Mouse (Mus musculus) adrenal gland, postnatal 4 days (tissue): Measurements from ENCODE around the gene Nr0b2. TPM values are rescaled to one million over a fixed set of nuclear protein-coding genes. Genes with fewer than 3 reads are reported as not detected.
"Not testable (repeated sequence)": the region's sequence is repeated elsewhere in the genome, so short reads cannot be mapped to it uniquely, and the experiment has no call there.

Experiments used
- DNase-seq, 2 experiments: peaks; one replicate each; pipeline ENCODE4 v3.0.0; 2021 to 2022; ENCODE audit warnings: low spot score in 2 of 2, mixed read lengths in 2 of 2
- long read RNA-seq, 2 experiments: library from polyadenylated mRNA; stranded (forward); transcript quantifications; one replicate each; pipeline ENCODE4 v2.0.0; 2021
- total RNA-seq, 2 experiments: library from RNA; stranded (reverse); gene quantifications; 2 replicates each; pipeline ENCODE4 v1.2.3; 2021

Nr0b2 gene
- total RNA-seq, result 10 to 100 TPM; 20.2 to 24.6 TPM
- long read RNA-seq, experiment 1, transcript Nr0b2-201 (2 exons, 1,132 nt), result major isoform, 21 of 24 reads
- long read RNA-seq, experiment 1, partial matches to known transcripts, result 2 of 24 reads
- long read RNA-seq, experiment 1, other reads (novel, unspliced or antisense), result 1 of 24 reads
- long read RNA-seq, experiment 2, transcript Nr0b2-201 (2 exons, 1,132 nt), result major isoform, 31 of 43 reads
- long read RNA-seq, experiment 2, partial matches to known transcripts, result 0 of 43 reads
- long read RNA-seq, experiment 2, other reads (novel, unspliced or antisense), result 12 of 43 reads

DNA sequence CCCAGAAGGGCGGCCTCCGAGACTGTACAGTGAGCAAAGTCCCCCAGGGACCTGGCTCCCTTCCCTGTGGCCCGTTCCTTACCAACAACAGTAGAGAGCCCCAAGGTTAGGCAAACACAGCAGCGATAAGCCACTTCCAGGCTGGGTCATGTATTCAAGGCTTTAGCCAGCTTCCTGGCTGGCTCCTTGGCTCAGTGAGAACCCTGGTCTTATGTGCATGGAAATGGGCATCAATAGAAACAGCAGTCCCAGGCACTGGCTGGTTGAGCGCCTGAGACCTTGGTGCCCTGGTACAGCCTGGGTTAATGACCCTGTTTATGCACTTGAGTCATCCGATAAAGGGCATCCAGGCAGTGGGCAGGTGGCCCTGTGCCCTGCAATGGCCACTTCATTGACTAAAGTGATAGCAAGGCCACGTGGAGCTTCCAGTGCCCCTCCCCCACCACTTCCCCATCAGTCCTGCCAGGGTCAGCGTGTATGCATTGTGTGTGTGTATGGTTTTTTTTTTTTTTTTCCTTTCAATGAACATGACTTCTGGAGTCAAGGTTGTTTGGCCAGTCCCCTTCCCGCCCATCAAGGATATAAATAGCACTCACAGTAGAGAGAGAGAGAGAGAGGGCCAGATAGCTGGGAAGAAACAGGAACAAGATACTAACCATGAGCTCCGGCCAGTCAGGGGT, at the start of gene Nr0b2:
Gene Nr0b2, plus strand, starts transcription at position 609 of the 680 bp plus-strand sequence.
- peak; percentile 38 to 50 for DNase-seq

DNA sequence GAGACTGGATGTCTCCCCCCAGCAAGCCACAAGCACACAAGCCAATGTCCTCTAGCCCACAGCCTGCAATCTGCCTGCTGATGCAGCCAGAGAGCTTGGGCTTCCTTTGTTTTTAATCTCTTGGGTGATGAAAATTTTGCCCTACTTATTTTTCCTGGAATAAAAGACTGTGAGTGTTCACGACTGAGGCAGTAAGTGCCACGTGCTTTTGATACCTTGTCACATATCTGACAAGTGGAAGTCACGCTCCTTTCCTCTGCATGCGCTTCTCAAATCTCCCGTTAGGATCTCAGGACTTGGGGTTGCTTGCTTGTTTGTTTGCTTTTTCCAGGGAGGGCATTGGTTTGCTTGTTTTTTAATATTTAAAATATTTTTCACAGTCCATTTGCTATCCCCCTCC, 48.9 kb upstream of the Nr0b2 start:
- DNase-seq, result no peak

GRCm38 (mm10) chr4:133504755-133505485, 48.3 kb upstream of the Nr0b2 start:
- DNase-seq, result no peak

- no peak for DNase-seq
Measured at GRCm38 (mm10) chr4:133506573-133506972, 46.6 kb upstream of the Nr0b2 start.

GRCm38 (mm10) chr4:133508990-133509389, 44.2 kb upstream of the Nr0b2 start:
- no peak for DNase-seq

GRCm38 (mm10) chr4:133511050-133511449, 42.1 kb upstream of the Nr0b2 start:
- DNase-seq, result no peak

GRCm38 (mm10) chr4:133512511-133512910, 40.7 kb upstream of the Nr0b2 start:
- DNase-seq, result not testable (repeated sequence)

- peak; percentile 37 to 60 for DNase-seq
Measured at GRCm38 (mm10) chr4:133512972-133513371, 40.2 kb upstream of the Nr0b2 start.

DNA sequence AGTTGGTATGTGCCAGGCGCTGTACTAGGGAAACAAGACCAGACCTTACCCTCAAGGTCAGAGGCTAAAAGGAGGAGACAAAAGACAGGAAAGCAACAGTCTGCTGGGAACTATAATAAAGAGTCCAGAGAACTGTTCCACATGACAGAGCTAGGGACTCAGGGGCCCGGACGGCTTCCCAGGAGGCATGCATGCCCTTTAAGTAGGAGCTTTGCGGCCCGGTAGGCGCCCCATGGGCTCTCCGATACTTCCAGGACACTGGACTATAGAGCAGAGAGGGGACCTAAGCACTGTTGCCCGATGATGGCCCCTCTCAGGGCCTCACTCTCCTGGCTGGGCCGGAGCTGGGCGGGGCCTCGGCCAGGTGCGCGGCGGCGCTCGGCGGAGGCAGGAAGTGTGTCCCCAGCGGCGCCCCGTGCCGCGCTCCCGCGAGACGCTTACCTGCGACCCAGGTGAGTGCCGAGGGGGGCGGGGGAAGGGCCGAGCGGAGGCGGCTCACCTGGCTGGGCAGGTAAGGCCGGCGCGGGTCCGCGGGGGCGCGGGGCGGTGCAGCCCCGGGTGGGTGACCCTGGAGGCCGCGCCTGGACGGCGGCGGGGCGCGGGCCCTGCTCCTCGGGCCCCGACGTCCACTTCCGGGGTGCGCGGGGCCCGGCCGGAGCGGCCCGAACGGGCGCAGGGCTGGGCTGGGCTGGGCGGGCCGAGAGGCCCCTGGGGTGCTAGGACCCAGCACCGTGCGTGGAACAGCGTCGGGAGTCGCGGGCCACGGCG, 34.4 kb upstream of the Nr0b2 start, which contains the start of gene Kdf1:
Gene Kdf1, plus strand, starts transcription at position 363 of the 768 bp plus-strand sequence.
- no peak for DNase-seq

DNA sequence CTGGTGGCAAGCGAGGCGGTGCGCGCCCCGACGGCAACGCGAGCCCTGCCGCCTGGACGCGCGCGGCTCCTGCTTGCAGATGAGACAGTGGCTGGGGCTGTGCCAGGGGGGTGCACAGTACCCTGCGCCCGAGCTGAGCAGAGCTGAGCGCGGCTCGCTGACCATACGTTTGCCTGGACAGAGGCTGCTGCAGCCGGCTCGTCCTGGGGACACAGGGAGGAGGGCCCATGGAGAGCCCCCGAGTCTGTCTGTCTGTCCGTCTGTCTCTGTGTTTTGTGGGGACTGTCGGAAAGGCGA, 33.9 kb upstream of the Nr0b2 start:
- DNase-seq, result no peak

DNA sequence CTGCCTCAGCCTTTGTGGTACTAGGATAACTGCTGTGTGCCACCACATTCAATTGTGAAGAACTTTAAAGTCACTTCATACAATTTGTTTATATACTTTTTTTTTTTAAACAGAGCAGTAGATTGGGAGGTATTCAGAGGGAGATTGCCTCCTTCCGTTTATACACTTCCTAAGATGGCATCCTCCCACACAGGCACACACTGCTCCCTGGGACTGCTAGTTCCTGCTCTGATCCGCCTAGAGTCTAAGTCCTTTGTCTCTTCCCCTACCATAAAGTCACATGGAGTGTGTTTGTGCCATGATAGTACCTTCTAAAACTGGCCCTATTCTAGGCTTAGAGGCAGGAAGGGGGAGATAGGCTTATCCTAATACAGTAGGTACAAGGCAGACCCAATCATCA, 31.7 kb upstream of the Nr0b2 start:
- no peak for DNase-seq

- no peak for DNase-seq
Measured at GRCm38 (mm10) chr4:133527788-133528187, 25.4 kb upstream of the Nr0b2 start.

DNA sequence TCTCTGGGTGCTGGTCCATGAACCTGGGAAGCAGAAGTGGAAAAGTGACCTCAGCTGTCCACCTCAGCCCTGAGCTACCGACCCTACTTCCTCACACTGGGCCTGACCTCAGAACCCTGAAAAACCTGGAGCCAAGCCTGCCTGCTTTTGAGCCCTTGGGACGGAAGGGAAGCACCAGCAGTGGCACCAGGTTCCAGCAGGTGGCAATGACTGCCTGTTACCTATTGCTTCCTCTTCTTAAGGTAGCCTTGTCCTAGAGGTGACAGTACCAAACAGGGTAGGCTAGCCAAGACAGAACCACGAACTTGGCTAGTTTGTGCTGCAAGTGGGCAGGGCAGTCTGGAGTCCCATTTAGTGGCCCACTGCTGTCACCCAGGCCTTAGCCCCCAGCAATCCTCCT, 20.4 kb upstream of the Nr0b2 start:
- no peak for DNase-seq

- no peak for DNase-seq
Measured at GRCm38 (mm10) chr4:133536081-133536480, 17.1 kb upstream of the Nr0b2 start.

DNA sequence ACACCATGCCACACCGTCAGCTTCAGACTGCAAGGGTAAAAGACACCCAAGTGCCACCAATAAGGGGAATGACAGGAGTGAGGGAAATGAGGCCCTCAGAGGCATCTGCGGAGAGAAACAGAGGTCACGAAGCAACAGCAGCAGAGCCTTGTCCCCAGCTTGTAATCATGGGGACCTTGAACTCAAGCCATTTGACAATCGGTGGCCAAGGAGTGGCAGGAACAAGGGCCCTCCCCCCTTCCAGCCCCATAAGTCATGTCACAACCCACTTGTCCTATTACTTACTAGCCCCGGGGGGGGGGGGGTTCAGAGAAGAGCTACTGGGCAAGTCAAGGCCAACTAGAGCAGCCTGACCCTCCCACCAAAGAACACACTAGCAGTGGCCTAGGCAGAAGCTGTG, 16.5 kb upstream of the Nr0b2 start:
- no peak for DNase-seq

DNA sequence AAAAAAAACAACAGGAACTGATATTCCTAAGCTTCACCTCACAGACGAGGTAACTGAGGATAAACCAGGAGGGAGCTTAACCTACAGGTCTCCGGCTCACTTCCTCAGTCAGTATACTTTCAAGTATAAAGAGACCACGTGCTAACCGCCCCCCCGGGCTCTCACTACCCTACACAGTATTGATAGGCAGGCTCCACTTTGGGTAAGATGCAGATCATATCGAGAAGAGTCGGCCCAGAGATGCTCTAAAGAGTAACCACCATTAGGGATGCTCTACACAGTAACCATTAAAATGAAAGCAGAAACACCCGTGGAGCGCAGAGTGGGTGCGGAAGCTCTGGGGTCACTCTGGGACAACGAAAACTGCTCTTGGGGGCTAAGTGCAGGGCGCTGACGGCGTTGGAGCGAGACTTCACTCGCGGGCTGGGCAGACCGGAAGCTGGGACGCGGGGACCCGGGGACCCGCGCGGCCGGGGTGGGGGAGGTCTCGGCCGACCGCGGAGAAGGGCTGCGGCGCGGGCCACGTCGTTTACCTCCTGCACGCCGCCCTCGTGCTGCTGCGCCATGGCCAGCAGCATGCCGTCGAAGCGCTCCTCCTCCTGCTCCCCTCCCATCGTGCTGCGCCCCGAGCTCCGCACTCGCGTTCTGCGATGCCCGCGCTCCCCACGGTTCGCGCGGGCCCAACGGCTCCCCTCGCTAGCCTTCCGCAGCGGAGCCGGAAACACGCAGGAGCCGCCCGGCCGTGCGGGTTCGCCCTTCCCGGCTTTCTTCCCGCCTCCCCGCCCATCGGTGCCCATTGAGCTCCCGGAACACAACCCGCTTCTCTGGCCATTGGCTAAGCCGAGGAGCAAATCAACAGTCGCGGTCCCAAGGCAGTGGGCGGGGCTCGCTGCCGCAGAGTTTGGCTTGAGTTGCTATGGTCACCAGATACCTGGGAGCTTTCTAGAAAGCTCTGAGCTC, 7.6 kb upstream of the Nr0b2 start, which contains the start of gene Nudc:
Gene Nudc, minus strand, starts transcription at position 725 of the 960 bp plus-strand sequence.
- peak; percentile 82 to 88 for DNase-seq

GRCm38 (mm10) chr4:133552029-133552428, 1.1 kb upstream of the Nr0b2 start:
- no peak for DNase-seq

DNA sequence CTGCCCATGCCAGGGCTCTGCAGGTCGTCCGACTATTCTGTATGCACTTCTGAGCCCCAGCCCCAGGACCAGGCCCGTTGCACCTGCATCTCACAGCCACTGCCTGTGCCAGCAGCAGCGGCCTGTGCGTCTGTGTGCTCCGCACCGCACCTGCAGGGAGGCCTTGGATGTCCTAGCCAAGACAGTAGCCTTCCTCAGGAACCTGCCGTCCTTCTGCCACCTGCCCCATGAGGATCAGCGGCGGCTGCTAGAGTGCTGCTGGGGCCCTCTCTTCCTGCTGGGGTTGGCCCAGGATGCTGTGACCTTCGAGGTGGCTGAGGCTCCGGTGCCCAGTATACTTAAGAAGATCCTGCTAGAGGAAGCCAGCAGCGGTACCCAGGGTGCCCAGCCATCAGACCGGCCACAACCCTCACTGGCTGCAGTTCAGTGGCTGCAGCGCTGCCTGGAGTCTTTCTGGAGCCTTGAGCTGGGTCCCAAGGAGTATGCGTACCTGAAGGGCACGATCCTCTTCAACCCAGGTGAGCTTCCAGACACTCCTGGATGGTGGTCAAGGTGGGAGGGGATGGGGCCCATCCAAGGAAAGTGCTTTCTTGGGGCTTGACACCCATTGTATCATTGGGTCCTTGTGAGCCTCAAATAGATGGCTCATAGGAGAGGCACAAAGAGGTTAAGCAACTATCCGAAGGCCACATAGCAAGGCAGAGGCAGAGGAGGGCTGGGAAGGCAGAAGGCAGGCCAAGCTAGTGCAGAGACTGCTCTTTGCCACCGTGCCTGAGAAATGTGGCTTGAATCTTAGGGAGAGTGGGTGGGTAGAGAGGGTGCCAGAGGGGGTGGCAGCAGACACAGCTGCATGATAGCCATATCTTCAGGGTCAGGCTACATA, 513 bp downstream of the Nr0b2 start:
- DNase-seq, result no peak

DNA sequence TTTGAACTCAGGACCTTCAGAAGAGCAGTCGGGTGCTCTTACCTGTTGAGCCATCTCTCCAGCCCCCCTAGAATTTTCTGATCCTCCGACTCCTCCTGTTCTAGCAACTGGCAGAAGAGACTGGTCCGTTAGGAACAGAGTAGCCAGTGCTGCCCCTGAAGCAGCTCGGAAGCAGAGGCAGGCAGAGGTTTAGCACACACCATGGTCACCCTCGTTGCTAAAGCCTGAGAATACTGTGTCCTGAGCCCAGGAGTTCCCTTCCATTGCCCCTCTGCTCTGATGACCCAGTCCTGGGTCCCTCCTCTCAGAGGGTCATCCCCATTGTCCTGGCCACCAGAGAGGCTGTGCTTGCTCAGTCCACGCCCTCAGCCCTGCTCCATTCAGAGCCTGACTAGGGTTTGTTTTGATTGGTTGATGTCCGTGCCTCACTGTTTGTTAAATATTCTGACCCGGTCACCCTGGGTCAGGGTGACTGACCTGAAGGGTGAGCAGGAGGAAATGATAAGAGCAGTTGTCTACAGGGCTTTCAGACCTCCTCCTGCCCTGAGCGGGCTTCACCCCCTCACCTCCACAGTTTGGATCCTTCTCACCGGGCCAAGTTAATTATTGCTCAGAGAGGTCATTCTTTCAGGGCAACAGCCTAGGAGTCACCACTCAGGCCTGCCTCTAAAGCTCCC, 4.0 kb downstream of the Nr0b2 start:
- DNase-seq, result no peak
